Mouse (Mus musculus) cerebellum, adult 2 months (tissue): ENCODE measurements at regions not wholly inside any gene's neighbourhood (a gene's known extent, or its start where the extent isn't known, plus 50 kb on each side); places are given as distances from the start of the nearest gene placed in this dataset.

Experiments
- CTCF ChIP-seq: fragments of 200-500 bp; IDR thresholded peaks from 2 replicates; pipeline ENCODE4 v1.5.1; 2011; ENCODE audit warnings: low read depth, mild to moderate bottlenecking, control low read depth, low read length, moderate library complexity, borderline replicate concordance; ENCODE audit not compliant: insufficient read depth
- POLR2A ChIP-seq: fragments of 200-500 bp; IDR thresholded peaks from 2 replicates; pipeline ENCODE4 v1.6.1; 2011; ENCODE audit warnings: low read length, control low read depth, borderline replicate concordance; ENCODE audit not compliant: insufficient read depth

GRCm38 (mm10) chr7:136712962-136713640 lies 181.3 kb upstream of the Mgmt start:
- TF ChIP-seq CTCF (no peak), POLR2A (no peak)
